Mouse (Mus musculus): Measurements from ENCODE around the gene Smyd2.

Gene Smyd2

DNA sequence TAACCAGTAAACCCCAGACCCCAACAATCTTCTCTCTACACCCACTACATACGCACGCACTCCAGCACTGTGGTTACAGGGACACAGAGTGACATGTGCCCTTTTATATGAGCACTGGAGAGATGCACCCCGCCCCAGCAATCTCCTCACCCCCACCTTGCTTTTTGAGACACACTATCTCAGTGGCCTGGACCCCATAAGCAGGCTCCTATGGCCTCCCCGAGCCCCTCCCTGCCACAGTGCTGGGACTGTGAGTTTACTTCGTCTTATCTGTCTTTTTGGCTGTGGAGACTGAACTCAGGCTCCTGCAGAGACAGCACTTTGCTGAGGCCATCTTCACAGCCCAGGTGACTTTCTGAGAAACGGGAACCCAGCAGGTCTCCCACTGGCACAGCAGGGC, 36.2 kb downstream of the Smyd2 start:
- ChIA-PET CTCF (interaction anchor here in 3 of 4 experiments (0.5 to 4.3 kb wide), 6 partner anchors 16 to 50 kb away, joined by 3 to 25 read pairs (median 4); no protein-coding TSS in a partner anchor), POLR2A (interaction anchor here in 2 of 4 experiments (1.0 to 1.6 kb wide), 3 partner anchors 10 to 47 kb away, joined by 3 to 5 read pairs (median 3); no protein-coding TSS in a partner anchor)

DNA sequence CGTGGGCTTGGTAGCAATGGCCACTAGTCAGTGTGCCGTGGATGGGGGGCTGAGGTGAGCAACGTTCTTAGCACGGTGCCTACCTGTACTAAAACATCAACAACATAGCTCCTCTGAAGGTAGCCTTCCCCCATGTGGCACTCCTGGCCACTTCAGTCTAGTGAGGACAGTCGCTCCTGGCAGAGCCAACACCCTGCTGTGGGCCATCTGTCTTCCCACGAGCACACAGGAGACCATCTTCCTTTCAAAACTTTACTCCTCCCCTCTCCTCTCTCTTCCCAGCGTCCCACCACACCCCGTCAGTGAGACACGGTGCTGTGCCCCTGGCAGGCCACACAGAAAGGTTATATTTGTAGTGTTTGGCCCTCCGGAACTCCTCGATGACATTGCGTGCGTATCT, 37.2 kb downstream of the Smyd2 start:
- ChIA-PET POLR2A (interaction anchor here in 2 of 4 experiments (0.7 to 1.7 kb wide), 3 partner anchors 9 to 36 kb away, joined by 3 to 6 read pairs (median 3); no protein-coding TSS in a partner anchor), CTCF (interaction anchor here in 3 of 4 experiments (0.8 to 6.7 kb wide), 9 partner anchors 11 to 182 kb away, joined by 3 to 74 read pairs (median 13); no protein-coding TSS in a partner anchor)

DNA sequence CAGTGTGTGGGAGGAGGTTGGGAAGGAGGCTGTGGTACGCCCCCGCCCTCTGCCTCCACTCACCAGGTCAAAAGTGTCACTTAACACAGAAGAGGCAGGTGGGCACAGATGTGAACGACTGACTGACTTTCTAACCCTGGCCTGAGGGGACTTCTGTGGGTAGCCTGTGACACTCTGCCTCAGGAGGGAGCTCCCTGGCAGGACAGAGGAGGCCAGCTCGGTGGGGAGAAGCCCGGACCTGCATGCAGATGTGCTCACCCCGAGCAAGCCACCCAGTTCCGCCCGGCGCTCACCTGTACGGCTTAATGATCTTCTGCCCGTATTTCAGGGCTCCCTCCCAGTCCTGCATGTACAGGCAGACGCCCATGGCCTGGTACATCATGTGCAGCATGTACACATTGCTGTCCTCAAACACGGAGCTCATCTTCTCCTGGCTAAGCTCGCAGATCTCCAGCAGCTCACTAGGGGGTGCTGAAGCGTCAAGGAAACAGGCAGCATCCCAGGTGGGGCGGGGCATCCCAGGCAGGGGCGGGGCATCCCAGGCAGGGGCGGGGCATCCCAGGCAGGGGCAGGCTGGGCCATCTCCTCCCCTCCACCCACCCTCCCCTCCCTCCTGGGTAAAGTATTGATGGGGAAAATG, 38.5 kb downstream of the Smyd2 start:
- ChIA-PET CTCF (interaction anchor here (0.5 to 6.7 kb wide), 79 partner anchors 9 to 1486 kb away, joined by 3 to 74 read pairs (median 4); partner anchors contain the start of genes Ptpn14 (in 2 of the 4), Smyd2 (in 2 of the 4) and Cenpf (in 1 of the 4)), POLR2A (interaction anchor here in 3 of 4 experiments (0.5 to 1.7 kb wide), 33 partner anchors 8 to 1010 kb away, joined by 3 to 11 read pairs (median 3); partner anchors contain the start of genes Ptpn14 (in 1 of the 3) and Smyd2 (in 1 of the 3))

DNA sequence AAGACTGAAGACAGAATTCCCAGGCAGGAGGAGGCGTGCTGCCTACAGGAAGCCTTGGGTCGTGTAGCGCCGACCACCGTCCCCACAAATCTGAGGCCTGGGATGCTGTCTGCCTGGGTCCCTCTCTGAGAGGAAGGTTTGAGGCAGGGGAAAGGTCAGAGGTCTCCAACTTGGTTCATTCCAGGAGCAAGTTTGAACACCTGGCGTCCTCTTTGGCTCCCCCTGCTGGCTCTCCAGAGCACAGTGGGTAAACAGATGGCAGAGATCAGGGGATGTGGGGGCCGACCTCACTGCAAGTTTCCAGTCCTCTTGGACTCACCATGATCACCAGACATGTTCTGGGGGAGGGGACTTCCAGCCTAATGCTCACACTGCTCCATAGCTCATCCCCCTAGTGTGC, 39.3 kb downstream of the Smyd2 start:
- CTCF ChIA-PET, result interaction anchor here (0.5 to 6.7 kb wide), 37 partner anchors 9 to 1486 kb away, joined by 3 to 74 read pairs (median 5); partner anchors contain the start of genes Cenpf (in 1 of the 4) and Ptpn14 (in 1 of the 4)
- POLR2A ChIA-PET, result interaction anchor here in 3 of 4 experiments (0.6 to 1.7 kb wide), 9 partner anchors 7 to 1097 kb away, joined by 3 to 11 read pairs (median 3); partner anchors contain the start of genes Ptpn14 (in 1 of the 3) and Smyd2 (in 1 of the 3)

DNA sequence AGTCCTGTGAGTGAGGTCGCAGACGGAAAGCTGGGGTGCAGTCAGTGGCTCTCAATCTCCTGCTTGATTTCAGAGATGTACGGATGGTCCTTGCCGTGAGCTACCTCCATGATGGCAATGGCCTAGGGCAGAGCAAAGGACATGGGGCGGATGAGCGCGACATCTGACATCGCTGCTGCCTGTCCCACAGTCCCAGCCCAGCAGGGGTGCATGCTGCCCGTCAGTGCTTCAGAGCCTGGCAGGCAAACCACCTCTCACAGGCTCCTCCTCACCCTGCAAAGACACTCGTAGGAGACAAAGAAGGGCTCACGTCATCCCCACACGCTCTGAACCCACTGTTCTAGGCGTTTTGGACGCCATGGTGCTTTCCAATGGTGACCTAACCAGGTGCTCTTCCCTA, 41.4 kb downstream of the Smyd2 start:
- CTCF ChIA-PET, result interaction anchor here (0.7 to 6.7 kb wide), 9 partner anchors 9 to 185 kb away, joined by 3 to 74 read pairs (median 4); no protein-coding TSS in a partner anchor
- POLR2A ChIA-PET, result interaction anchor here in 3 of 4 experiments (0.6 to 1.8 kb wide), 4 partner anchors 10 to 408 kb away, joined by 3 to 7 read pairs (median 4); no protein-coding TSS in a partner anchor

DNA sequence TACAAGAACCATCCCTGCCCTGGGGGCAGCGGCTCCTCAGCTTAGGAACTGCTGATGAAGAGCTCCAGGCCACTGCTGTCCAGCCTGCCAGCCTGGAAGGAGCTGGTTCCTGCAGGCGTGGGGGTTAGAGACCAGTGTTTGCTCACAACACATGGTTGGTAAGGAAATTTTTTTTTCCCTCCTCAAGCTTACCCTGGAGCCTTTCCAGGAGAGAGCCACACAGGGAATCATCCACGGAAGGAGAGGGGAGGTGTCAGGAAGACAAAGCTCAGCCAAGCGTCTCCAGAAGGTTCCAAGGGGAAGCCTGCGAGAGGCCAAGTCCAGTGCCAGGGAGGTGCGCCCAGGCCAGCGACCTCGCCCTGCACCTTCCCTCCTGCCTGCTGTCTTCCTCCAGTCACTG, 42.2 kb downstream of the Smyd2 start:
- ChIA-PET POLR2A (interaction anchor here in 2 of 4 experiments (0.6 to 1.8 kb wide), 3 partner anchors 9 to 408 kb away, joined by 3 to 7 read pairs (median 3); no protein-coding TSS in a partner anchor), CTCF (interaction anchor here (0.6 to 6.7 kb wide), 9 partner anchors 10 to 177 kb away, joined by 3 to 74 read pairs (median 4); no protein-coding TSS in a partner anchor)

DNA sequence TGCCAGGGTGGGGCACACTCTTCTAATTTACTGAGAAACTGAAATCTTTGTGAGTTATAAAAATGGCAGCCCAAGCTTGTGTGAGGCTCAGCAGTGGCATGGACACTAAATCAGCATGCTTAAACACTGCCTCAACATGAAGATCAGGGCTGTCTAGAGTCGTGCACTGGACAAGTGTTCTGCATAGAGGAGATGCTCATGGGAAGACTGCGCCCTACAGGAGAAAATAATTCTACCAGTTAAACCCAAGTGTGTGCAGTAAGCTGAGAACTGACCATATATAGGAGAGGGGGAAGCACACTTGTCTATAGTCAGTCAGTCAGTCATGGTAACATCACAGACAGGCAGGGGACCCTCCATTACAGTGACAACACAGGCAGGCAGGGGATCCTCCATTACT, 43.0 kb downstream of the Smyd2 start:
- CTCF ChIA-PET, result interaction anchor here in 3 of 4 experiments (1.2 to 6.7 kb wide), 4 partner anchors 9 to 10 kb away, joined by 3 to 74 read pairs (median 4); no protein-coding TSS in a partner anchor
- POLR2A ChIA-PET, result interaction anchor here in 2 of 4 experiments (0.6 to 0.7 kb wide), 2 partner anchors 14 to 885 kb away, joined by 4 to 6 read pairs; no protein-coding TSS in a partner anchor

DNA sequence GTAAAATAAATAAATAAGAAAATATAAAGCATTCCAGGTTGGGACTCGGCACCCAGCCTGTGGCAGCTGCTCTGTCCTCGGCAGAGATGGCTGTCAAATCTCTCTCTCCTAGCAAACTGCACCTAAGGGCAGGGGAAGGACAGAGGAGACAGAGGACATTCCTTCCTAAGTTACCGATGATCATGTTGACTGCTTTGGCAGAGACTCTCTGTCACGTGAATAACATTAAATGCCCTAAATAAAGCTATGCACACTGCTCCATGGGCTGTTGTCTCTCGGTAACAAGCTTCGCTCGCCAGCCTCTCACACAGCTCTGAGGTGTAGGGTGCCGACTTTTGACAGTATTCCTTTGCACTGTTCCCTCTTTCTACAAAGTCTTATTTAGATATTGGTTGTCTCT, 46.0 kb downstream of the Smyd2 start:
- CTCF ChIA-PET, result interaction anchor here in 1 of 4 experiments (1.7 kb wide), 1 partner anchor 173 kb away, joined by 4 read pairs; no protein-coding TSS in a partner anchor
- POLR2A ChIA-PET, result interaction anchor here in 1 of 4 experiments (0.9 to 1.3 kb wide), 3 partner anchors 7 to 10 kb away, joined by 3 read pairs; no protein-coding TSS in a partner anchor

DNA sequence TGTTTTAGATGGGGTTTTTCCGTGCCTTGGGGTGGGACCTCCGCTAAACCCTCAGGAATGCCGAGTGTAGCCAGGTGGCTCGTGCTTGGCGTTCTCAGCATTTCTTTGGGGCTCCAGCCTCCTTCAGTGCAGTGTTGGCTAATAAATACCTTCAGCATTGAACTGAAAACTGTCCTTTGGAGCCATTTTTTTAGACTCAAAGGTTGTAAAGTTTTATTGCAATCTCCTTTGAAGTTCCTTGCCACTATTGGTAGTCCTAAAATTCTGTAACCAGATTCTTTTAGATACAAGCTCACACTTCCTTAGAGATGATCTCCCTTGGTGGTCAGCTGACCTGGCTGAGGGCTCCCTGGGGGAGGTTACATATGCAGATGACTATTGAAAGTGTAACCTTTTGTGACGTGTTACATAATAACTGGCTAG, 46.7 kb downstream of the Smyd2 start:
- ChIA-PET CTCF (interaction anchor here in 3 of 4 experiments (0.6 to 1.7 kb wide), 3 partner anchors 51 to 543 kb away, joined by 4 to 5 read pairs (median 4); no protein-coding TSS in a partner anchor), POLR2A (interaction anchor here in 2 of 4 experiments (0.9 to 1.4 kb wide), 9 partner anchors 8 to 188 kb away, joined by 3 to 4 read pairs (median 3); partner anchors contain the start of genes Cenpf (in 1 of the 2) and Ptpn14 (in 1 of the 2))

DNA sequence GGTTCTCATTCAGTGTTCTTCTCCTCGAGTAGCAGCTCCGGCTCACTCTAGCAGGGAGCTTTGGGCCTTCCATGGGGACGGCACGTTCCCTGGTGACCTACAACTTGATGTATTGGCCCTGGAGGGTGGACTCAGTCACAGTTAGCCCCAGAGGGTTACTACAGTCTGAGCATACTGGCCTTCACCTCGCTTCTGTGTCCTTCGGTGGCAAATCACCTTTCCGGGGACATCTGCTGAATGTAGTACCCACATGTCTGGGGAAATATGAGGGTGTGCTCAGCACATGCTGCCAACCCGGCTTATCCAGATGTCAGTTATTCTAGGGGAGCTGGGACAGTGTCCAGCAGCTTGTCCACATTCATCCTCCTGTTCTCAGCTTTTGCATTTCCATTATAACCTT, 48.6 kb downstream of the Smyd2 start:
- POLR2A ChIA-PET, result interaction anchor here in 2 of 4 experiments (0.6 to 1.2 kb wide), 2 partner anchors 15 to 106 kb away, joined by 3 to 4 read pairs; no protein-coding TSS in a partner anchor
- CTCF ChIA-PET, result interaction anchor here in 3 of 4 experiments (0.7 to 1.6 kb wide), 6 partner anchors 10 to 146 kb away, joined by 3 to 5 read pairs (median 3); no protein-coding TSS in a partner anchor

DNA sequence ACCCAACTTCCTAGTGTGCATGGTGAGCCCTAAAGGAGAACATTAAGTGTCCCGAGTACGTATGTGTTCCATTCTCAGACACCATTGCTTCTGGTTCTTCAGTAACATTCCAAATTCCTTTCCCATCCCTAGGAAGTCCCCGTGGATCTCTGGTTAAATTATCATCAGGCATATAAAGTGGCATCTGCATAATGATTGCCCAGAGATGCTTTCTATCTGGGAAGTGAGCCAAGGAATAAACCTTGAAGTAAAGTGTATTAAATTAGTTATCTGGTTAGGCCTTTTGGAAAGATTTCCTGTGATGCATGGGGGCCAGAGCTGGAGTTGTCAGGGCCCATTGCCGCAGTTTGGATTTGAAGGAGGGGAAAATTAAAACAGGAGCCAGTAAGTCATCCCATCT, 50.1 kb downstream of the Smyd2 start:
- POLR2A ChIA-PET, result no interaction called here
- CTCF ChIA-PET, result interaction anchor here in 2 of 4 experiments (1.5 to 5.7 kb wide), 2 partner anchors 9 to 10 kb away, joined by 4 to 74 read pairs; no protein-coding TSS in a partner anchor

DNA sequence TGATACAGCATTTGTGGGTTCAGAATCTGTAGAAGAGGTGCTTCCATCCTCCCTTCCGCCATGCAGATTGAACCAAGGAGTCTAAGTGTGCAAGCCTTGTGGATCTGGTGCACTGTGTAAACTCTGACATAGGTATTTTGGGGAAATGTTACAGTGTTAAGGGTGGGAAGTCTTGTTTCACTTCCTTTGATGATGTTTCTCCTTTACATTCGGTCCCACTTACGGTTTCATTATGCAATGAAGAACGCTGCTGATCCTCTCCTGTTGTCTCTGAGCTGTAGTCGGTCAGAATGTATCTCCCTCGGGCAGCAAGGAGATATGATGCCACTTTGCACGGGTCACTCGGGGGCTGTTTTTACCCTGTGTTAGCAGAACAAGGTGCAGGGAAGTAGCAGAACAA, 50.5 kb downstream of the Smyd2 start:
- ChIA-PET CTCF (interaction anchor here in 2 of 4 experiments (1.2 to 5.7 kb wide), 4 partner anchors 10 to 16 kb away, joined by 3 to 74 read pairs (median 4); no protein-coding TSS in a partner anchor), POLR2A (interaction anchor here in 1 of 4 experiments (2.7 kb wide), 1 partner anchor 9 kb away, joined by 7 read pairs; no protein-coding TSS in a partner anchor)

DNA sequence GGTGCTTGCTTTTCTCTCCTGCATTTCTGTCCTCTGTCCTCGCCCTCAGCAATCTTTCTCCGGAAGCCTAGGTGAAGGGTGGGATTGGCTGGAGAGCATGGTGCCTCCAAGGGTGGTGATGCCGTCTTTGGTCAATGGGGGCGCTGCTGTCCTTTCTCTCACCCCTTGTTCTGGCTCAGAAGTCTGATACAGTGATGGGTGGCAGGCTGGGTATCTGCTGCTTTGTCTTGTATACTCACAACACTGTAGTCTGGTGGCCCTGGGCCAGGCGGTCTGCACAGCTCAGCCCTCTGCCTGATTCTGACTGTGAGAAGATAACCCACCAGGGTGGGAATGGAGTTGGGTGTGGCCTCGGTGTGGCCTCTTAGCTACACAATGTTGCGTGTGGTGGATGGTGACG, 51.6 kb downstream of the Smyd2 start:
- POLR2A ChIA-PET, result interaction anchor here in 3 of 4 experiments (0.7 to 2.7 kb wide), 5 partner anchors 10 to 183 kb away, joined by 3 to 7 read pairs (median 3); partner anchors contain the start of gene Cenpf (in 1 of the 3)
- CTCF ChIA-PET, result interaction anchor here (0.6 to 5.7 kb wide), 30 partner anchors 9 to 174 kb away, joined by 3 to 74 read pairs (median 4); partner anchors contain the start of gene Ptpn14 (in 1 of the 4)

DNA sequence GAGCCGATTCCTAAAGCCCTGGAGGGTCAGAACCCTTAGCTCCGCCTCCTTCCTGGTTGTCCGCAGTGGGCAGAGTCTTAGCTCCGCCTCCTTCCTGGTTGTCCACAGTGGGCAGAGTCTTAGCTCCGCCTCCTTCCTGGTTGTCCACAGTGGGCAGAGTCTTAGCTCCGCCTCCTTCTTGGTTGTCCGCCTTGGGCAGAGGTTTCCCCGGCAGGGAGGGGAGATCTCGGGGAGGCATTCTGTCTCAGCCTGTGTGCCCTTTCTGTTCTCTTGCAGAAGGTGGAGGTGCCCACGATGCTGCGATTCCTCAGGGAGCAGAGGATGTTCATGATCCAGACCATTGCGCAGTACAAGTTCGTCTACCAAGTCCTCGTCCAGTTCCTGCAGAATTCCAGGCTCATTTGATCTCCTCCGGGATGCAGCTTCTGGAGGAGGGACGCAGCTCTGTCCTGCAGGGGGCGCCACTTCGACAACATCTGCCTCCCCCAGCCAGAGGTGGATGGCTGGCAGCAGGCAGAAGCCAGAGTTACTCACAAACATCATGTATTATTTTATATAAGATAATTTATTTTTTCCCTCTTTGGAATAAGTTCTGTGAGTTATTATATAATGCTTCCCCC, 52.4 kb downstream of the Smyd2 start:
- ChIA-PET CTCF (interaction anchor here (0.6 to 5.7 kb wide), 55 partner anchors 9 to 856 kb away, joined by 3 to 74 read pairs (median 4); partner anchors contain the start of genes Cenpf (in 1 of the 4) and Ptpn14 (in 1 of the 4)), POLR2A (interaction anchor here in 2 of 4 experiments (0.9 to 2.7 kb wide), 11 partner anchors 11 to 182 kb away, joined by 3 to 7 read pairs (median 3); partner anchors contain the start of gene Cenpf (in 2 of the 2))

DNA sequence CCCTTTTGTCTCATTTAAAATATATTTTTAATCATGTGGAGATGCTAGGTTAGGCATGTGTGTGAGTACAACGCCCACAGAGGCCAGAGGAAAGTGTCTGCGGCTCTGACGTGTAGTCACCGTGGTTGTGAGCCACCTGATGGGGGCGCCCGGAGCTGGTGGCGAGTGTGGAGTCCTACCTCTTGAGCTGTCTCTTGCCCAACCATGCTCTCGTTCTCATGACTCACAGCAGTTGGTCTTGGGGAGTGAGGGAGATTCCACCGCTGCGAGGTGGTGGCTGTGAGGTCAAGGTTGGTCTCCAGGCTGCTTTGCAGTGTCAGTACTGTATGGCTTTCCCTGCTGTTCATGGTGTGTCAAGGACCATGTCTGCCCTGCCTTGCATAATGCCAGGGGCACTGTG, 54.1 kb downstream of the Smyd2 start:
- CTCF ChIA-PET, result interaction anchor here in 3 of 4 experiments (0.6 to 5.7 kb wide), 13 partner anchors 13 to 317 kb away, joined by 3 to 74 read pairs (median 3); partner anchors contain the start of gene Ptpn14 (in 1 of the 3)
- POLR2A ChIA-PET, result interaction anchor here in 2 of 4 experiments (1.0 to 2.7 kb wide), 7 partner anchors 11 to 123 kb away, joined by 3 to 12 read pairs (median 3); no protein-coding TSS in a partner anchor

DNA sequence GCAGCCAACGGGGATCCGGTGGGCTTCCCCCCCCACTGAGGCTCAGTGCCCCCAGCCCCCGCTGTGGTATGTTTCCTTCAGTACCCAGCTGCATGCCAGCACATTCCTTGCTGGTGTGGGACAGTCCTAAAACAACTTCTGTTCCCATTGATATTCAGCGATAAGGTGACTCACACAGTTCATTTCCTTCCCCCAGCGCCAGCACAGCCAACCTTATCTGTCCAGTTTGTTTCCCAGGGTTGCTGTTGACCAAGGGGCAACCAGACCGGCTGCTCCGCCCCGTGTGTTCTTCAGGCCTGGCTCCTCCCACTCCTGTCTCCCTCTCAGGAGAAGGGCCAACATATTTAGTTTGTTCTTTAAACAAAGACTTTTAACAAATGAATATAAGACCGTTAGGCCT, 54.7 kb downstream of the Smyd2 start:
- ChIA-PET POLR2A (interaction anchor here in 3 of 4 experiments (1.0 to 2.7 kb wide), 6 partner anchors 10 to 140 kb away, joined by 3 to 12 read pairs (median 4); no protein-coding TSS in a partner anchor), CTCF (interaction anchor here in 3 of 4 experiments (0.7 to 5.7 kb wide), 13 partner anchors 13 to 317 kb away, joined by 3 to 74 read pairs (median 3); partner anchors contain the start of gene Ptpn14 (in 1 of the 3))

DNA sequence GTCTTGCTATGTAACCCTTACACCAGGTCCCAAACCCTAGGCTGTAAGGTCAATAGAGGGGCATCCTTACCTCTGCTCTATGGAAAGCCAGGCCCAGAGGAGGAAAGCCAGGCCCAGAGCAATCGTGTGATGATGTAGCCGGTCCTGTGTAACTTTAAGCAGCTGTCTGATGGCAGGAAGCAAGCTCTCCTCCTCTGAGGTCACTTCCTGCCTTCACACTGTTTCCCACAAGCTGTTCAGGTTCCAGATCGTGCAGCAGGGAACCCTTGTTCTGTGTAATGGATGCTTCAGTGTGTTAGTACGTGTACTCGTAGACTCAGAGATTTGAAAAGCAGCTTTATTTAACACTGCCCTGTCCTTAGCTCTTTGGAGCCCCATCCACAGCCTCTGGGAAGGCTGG, 55.1 kb downstream of the Smyd2 start:
- POLR2A ChIA-PET, result interaction anchor here in 3 of 4 experiments (1.2 to 2.7 kb wide), 4 partner anchors 10 to 140 kb away, joined by 3 to 12 read pairs (median 6); no protein-coding TSS in a partner anchor
- CTCF ChIA-PET, result interaction anchor here in 2 of 4 experiments (0.7 to 5.7 kb wide), 5 partner anchors 13 to 51 kb away, joined by 3 to 74 read pairs (median 3); no protein-coding TSS in a partner anchor
